Mouse (Mus musculus) lung, postnatal 10 days (tissue): ENCODE results near the gene March5.
"Not testable (repeated sequence)": the region's sequence is repeated elsewhere in the genome, so short reads cannot be mapped to it uniquely, and the experiment has no call there.

Experiments
- DNase-seq: peaks from one replicate; pipeline ENCODE4 v3.0.0; 2021

March5 gene

DNA sequence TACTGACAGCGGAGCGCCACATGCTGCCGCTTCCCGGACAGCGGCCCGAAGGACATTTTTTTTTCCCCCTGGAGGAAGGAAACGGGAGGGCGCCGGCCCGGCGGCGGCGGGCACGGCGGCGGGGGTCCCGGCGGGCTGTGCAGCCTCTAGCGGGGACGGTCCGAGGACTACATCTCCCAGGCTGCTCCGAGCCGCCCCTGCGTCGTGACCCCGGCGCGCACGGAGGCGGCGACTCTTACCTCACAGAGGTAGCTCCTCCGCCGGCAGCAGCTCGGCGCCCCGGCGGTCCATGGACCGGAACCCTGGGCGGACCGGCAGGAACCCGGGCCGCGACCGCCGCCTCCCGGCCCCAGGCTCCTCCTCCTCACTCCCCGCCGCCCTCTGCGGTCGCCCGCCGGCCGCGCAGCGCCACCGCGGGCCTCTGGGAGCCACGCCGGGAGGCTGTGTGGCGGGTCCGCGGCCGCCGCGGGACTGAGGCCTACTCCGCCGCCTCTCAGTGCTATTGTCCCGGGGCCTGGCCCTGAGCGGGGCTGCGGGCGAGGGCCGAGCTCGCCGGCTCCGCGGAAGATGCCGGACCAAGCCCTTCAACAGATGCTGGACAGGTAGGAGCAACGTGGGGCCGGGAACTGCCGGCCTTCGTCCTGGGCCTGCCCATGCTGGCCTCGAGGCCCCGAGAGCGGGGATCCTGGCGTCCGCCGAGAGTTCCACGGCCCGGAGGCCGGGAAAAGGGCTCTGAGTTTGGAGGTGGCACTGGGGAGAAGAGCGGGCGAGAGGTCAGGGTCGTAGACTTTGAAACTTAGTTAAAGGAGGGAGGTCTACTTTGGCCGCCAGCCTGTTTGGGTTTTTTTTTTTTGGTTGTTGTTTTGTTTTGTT is at the start of gene March5:
March5 (plus strand) TSS at position 241 of the 873 bp plus-strand sequence.
- peak; percentile 91 for DNase-seq

DNA sequence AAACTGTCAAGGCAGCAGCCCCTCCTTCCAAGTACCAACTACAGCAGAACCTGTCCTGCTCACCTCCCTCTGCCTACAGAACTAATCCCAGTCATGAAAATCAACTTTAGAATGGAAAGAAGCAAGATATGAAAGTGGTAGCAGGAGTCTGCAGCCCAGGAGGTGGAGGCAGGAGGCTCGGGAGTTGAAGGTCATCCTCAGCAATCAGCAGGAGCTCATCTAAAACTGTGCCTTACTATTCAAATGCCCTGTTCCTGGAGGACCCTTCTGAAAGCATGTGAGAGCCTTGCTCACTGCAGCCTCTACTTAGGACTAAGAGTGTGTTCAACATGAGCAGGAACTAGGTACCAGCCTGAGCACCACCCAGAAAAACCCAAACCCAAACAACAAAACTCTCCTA is 35.2 kb upstream of the March5 start:
- DNase-seq, result no peak

DNA sequence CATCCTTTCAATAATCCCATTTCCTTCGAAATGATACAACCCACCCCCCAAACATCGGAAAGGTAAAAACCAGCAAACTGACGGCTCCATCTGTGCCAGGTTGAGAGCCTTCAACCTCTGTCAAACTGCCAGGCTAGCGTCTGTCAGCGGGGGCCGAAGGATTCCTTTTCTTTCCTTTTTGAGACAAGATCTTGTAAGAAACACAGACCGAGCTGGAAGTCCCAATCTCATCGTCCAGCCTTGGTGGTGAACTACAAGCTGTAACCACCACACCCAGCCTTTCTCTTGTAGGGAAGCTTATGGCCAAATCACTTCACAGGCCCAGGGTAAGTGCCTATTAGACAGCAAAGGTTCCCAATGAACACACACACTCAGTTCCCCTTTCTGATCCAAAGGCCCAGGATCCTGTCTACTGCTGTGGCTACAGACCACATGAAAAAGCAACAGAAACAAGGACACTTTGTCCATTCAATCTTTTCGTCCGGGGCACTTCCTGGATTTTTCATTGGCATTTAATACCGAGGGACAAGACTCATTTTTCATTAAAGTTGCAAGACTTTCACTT is 34.7 kb upstream of the March5 start:
- no peak for DNase-seq

DNA sequence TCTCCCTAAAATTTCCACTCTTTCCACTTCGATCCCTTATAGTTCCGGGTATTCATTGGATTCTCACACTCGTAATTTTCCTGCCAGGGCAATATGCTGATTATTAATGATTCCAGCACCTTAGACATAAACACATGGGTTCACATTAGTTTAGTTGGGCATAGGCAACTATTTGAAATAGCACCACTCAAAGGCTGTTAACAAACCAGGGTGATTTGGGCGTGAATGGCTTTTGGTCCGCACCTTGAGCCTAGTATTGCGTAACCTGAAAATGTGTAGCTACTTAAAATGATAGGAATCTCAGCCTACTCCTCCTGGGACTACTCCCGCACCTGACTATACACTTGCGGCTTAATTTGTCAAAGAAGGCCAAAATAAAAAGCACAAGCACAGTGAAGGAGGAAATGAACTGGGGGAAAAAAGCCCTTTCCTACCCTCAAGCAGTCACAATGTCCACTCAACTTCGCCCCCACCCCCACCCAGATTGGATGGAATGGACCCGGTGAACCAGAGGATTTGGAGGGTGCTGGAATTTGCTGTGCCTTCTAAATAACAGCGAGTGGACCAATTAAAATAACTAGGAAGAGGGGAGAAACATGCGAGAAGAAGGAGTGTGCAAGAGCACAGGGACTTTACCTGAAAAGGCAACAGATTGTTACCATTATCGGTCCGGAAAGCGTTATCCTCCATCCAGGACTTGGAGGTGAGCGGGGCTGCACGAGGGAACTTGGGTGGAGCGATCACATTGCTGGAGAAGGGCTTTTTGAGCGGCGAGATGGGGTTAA is 33.8 kb upstream of the March5 start:
- no peak for DNase-seq

DNA sequence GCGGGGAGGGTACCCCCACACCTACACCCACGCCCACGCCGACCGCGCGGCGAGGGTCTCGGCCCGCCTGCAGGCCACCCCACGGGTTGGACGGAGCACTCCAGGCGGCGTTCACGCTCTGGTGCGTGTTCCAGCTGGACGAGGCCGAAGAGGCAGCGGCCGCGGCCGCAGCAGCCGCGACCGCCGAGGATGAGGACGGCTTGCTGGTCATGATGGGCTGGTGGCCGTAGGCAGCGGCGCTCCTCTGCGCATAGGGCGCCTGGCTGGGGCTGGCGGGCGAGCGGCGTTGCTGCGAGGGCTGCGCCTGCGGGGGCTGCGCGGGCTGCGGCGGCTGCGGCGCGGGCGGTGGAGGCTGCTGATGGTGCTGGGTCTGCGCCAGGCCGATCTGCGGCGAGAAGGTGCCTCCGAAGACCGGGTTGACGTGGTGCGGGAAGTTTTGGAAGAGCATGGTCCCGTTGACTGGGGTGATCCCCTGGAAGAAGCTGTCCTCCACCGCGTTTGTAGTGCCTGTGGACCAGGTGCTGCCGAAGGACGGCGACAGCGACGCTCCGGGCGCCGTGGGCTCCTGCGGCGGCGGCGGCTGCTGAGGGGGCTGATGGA is 33.1 kb upstream of the March5 start:
- DNase-seq, result peak; percentile 35

DNA sequence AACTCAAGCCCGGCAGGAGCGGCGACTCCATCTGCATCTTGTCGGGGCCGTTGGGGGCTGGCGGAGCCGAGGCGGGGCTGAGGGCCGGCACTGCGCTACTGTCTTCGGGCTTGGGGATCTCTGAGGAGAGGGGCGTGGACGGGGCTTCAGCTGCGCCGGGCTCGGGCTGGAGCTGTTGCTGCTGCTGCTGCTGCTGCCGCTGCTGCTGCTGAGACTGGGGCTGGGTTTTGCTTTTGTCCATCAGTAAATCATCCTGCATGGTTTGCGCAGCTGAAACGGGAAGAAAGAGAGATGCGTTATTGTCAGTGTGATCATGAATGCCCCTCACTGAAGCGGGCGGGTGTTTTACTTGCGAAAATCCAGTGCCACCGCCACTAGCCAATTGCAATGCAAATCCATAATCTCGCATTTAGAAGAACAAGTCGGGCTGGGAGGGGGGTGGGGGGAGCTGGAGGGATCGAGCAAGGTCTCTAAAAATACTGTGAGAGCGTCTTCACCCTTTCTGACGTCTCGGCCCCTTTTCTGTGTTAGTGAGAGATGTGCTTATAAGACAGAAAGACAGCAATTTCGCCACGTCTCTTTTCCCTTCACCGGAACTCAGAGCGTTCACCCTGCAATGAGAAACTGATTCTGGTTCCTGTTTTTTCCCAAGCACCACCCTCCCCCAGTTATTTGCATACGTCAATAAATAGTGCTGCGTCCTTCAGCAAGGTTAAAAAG is 32.5 kb upstream of the March5 start:
- peak; percentile 65 for DNase-seq

DNA sequence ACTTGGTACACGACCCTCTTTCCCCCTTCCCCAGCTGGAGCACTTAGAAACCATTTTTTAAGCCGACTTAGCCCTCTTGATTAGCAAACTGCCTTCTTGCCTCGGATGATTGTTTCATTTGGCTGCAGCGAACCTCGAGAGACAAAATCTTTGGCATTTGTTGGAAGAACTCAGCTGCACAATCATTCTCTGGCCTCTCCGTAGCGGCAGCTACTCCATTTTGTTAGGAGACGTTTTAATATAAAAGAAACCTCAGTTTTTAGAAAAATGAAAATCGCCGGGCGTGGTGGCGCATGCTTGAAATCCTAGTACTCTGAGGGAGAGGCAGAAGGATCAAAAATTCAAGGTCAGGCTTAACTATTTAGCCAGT is 31.9 kb upstream of the March5 start:
- DNase-seq, result no peak

DNA sequence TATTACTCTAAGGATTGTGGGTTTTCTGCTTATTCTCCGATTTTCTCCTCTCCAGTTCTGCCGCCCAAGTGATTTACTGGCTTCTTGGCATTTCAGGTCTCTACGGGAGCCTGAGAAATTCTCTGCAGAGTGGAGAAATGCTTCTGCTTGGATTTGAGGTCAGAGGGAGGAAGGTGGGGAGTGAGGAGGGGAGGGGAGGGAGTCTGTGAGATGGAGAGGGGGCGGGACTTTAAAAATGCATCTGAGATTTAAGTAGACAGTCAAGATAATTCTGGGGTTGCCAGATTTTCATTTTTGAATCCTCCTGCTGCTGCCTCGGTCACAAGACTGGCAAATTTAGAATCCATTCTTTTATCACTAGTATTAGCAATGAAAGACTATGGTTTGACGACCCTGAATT is 31.4 kb upstream of the March5 start:
- peak; percentile 25 for DNase-seq

DNA sequence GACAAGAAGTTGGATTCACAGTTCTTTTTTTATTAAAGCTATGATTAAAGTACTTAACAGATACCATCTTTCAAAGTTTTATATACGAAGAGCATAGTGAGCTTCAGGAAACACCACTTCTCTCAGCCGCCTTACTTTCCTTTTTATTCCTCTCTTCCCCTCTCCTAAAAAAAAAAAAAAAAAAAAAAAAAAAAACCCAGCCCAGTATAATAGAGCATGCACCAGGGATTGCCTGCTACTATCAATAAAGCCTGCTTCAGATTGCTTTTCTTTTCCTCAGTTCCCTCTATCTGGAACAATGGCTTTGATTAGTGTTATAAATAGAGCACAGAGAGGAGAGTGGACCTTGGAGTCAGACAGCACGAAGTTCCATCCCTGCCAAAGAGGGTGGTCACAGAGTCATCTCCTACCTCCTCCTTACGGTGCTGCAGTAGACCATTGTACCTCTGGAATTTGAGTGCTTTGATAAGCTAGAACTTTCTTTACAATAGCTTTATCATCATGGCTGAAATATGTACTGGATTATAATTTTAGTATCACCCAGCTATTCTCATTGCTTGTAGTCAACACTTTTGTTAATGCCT is 30.4 kb upstream of the March5 start:
- no peak for DNase-seq

DNA sequence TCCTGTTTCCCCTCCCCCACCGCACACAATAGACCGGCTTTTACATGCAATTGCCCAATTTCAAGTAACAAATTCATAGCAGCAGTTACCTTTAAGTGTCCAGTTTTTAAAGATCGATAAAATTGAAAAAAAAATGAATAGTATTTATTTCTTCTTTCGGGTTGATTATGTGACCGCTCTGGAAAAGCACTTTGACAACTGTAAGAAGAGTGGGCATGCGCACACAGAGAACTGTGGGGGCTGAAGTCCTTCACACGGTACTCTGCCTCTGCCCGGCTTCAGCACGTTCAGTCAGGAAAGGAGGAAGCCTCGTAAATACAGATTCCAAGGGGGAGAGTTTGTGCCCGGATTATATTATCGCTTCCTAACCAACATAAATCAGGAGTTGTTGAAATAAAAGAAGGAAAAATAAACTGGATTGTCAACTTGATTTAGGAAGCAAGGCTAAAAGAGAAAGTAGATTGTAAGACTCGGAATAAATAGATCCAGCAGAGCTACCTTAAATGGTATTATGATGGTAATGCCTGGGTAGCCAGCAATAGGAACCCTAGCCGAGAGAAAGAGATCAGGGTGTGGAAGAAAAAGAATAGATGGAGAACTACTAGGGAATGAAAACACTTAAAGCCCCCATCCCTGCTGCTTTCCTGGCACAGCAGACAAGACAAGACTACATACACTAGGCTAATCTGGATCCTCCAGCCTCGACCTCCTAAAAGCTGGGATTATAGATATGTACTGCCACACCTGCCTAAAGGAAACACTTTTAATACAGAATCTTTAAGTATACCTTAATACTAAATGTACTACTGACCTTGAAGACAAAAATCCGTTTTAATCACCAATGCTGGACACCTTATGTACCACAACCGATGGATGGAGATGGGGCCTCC is 29.3 kb upstream of the March5 start:
- DNase-seq, result peak; percentile 75

DNA sequence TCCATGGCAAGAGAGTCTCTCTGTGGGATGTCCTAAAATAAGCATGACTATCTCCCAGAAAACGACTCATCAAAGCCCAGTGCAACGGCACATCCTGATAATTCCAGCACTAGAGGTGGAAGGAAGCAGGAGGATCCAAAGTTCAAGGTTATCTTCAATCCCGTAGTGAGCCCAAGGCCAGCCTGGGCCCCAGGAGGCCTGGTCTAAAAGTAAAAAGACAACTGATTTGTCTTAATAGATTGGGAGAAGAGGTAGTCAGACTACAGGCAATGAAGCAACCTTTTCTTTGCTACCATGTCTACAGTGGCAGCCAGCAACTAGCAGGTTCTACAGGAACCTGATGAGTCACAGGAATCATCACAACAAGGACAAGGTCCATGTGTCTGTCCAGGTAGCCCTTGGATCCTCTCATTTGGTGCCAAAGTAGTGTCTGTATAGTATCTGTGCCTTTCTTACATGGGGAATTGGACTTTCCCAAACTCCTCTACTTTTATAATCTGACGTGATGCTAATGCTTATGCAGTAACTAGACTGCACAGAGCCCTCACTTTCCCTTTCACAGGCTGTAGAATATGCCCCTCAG is 18.9 kb upstream of the March5 start:
- no peak for DNase-seq

DNA sequence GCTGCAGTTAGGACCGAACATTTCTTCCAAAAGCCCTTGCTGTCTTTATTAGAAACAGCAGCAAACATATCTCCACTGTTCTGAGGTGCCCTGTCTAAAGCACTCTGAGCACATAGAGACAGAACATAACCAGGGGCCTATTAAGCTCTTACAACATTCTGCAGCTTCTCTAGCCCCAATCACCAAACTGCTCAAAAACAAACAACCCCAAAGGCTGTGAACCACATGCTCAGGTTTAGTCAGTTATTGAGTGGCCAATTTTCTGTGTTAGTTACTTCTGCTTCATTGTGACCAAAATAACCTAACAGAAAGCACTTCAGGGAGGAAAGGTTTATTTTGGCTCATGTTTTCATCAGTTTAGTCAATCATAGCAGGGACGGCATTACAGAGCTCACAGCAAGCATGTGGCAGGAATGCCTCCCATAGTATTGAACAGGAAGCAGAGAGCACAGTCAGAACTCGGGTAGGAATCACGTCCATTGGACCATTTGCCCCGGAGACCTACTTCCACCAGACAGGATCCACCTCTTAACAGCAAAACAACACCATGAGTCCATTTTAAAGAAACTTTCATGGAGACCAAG is 14.8 kb upstream of the March5 start:
- no peak for DNase-seq

DNA sequence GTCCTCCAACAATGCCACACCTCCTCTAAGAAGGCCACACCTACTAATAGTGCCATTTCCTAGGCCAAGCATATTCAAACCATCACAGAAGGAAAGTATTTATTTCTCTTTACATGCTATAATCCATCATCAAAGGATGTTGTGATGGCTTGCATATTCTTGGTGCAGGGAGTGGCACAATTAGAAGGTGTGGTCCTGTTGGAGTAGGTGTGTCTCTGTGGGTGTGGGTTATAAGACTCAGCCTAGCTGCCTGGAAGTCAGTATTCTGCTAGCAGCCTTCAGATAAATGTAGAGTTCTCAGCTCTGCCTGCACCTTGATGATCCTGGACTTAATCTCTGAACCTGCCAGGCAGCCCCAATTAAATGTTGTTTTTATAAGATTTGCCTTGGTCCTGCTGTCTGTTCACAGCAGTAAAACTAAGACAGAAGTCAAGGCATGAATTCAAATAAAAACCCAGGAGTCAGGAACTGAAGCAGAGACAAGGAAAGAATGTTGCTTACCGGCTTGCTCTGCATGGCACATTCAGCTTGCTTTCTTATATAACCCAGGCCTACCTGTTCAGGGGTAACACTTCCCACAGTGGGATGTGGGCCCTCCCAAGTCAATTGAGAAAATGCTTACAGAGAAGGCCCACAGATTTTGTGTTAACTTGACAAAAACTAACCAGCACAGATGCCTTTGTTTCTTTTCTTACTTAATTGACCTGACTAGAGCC is 9.0 kb upstream of the March5 start:
- DNase-seq, result no peak

DNA sequence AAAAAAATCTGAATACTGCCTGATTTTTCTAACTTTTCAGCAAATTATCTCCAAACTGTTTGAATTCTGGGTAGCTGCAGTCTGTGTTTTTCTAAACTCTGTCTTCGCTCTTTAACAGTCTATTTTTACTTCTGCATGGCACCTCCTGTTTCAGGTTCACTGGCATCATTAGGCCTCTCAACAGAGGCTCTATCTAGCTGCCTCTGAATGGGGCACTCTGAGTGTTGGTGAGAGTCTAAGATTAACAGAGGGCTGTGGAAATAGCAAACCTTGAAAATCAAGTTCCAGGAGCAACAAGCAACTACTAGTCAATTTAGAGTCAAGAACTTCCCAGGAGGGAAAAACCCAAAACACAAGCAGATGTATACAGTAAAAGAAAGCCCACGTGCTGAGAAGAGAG is 7.5 kb upstream of the March5 start:
- no peak for DNase-seq

DNA sequence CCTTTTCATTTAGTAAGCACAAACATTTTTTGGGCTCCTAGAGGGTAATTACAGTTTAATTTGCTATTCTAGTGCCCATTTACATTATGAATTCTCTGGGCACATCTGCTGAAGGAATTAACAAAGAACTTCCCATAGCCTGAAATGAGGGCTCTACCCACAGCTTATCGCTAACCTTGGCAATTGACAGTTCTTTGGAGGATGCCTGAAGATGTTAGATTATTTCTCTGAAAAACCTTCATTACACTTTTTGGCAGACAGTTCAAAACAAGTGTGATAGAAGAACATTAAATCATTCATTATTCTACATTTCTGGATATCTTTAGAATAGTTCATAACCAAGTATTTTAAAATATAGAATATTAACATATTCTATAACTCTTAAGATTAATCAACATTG is 4.0 kb upstream of the March5 start:
- no peak for DNase-seq

DNA sequence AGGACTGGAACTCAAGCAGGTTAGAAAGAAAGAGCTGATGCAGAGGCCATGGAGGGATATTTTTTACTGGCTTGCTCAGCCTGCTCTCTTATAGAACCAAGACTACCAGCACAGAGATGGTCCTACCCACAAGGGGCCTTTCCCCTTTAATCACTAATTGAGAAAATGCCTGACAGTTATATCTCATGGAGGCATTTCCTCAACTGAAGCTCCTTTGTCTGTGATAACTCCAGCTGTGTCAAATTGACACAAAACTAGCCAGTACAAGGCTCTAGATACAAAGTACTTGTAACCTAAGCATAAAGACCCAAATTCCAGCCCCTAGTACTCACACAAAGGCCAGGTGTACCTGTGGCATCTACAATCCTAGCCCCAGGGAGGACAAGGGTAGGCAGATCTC is 2.2 kb upstream of the March5 start:
- DNase-seq, result not testable (repeated sequence)

DNA sequence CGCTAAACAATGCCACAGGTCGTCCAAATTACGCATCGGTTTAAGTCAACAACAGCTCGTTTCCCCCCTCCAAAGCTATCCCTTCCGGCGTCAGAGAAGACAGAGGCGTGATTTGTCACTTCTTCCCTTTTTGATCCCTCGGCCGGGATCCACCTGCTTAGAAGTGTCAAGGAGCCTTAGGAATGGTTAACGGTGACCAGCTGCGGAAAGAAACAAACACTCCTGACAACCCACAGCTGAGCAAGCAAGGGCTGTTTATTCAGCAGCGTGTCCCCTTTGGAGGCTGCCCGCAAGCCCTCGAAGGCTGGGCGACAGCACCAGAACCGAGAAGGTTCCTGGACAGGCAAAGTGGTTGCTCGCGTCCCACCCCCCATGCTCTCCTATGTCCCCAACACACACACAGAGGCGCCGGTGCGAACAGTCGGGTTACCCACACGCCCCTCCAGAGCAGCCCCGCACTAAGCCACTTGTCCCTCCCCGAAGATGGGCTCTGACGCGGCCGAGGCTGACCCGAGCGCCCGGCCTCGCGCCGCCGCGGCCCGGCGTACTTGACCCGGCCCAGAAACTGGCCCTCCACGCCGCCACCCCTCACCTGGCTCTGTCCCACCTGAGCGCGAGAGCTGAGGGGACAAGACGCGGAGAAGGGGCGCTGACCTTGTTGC is 571 bp upstream of the March5 start:
- DNase-seq, result peak; percentile 51

DNA sequence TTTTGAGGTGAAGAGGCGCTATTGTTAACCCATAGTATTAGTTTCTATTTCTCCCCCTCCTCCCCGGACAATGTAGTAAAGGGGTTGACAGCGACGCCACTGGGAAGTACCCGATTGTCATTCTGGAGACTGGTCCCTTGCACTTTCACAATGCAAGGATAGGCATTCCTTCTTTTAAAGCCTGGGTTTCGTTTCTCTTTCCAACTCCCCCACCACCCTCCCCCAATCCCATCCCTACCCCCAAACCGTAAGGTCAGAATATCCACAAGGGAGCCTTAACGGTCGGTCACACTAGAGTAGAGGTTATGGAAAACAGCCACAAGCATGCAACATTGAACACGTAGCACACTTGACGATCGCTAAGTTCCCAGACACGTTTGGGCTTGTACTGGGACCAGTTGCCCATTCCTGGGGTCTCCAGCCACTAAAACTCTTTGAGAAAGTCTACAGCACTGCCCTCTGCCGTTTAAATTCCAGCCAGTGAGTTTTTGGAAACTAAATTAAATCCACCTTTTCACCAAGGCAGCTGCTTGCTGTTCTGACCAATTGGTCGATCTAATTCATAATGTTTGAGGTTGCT is 923 bp downstream of the March5 start, which contains the start of gene Cpeb3:
Cpeb3 (minus strand) TSS at position 426 of the 580 bp plus-strand sequence.
- DNase-seq, result peak; percentile 51

DNA sequence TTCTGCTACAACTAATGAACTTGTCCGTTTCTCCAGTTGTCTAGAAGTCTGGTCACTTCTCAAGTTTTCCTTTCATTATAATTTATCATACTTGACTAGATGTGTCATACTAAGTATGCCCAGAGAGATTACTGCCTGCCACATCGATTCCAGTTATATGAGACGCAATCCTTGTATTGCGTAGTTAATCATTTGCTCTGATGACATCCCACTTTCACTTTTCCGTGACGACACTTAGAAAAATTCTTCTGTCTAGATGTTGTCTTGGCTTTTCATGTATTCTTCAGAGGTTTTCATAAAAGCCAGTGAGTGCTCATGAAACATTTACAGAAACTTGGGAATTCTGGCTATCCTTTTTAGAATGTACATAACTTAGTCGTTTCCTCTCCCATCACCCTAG is 1.6 kb downstream of the March5 start:
- no peak for DNase-seq
